Mouse (Mus musculus) neural tube, embryonic 10.5 days (tissue): Measurements from ENCODE around the gene Lbx1.

ENCODE experiments used
- DNase-seq: peaks from one replicate; pipeline ENCODE4 v3.0.0-alpha.2; 2017; ENCODE audit warnings: low spot score; ENCODE audit errors: extremely low spot score

The Lbx1 gene

GRCm38 (mm10) chr19:45216240-45216639 lies 19.4 kb downstream of the Lbx1 start:
- peak; percentile 31 for DNase-seq

GRCm38 (mm10) chr19:45215431-45215830 lies 20.2 kb downstream of the Lbx1 start:
- DNase-seq, result no peak

- no peak for DNase-seq
These were observed 25.7 kb downstream of the Lbx1 start for GRCm38 (mm10) chr19:45209776-45210422.

- DNase-seq, result no peak
These were observed 26.4 kb downstream of the Lbx1 start for GRCm38 (mm10) chr19:45209191-45209590.

GRCm38 (mm10) chr19:45208438-45209060 lies 27.1 kb downstream of the Lbx1 start:
- peak; percentile 31 for DNase-seq

- DNase-seq, result peak; percentile 25
These were observed 27.8 kb downstream of the Lbx1 start for GRCm38 (mm10) chr19:45207662-45208437.

- DNase-seq, result no peak
These were observed 28.5 kb downstream of the Lbx1 start for GRCm38 (mm10) chr19:45207153-45207552.

GRCm38 (mm10) chr19:45205311-45206105 lies 30.1 kb downstream of the Lbx1 start:
- DNase-seq, result no peak

GRCm38 (mm10) chr19:45196967-45197366 lies 38.6 kb downstream of the Lbx1 start:
- DNase-seq, result no peak

- no peak for DNase-seq
These were observed 41.0 kb downstream of the Lbx1 start for GRCm38 (mm10) chr19:45194651-45195050.
